Mouse (Mus musculus): ENCODE measurements around the gene Supt3.

The Supt3 gene

DNA sequence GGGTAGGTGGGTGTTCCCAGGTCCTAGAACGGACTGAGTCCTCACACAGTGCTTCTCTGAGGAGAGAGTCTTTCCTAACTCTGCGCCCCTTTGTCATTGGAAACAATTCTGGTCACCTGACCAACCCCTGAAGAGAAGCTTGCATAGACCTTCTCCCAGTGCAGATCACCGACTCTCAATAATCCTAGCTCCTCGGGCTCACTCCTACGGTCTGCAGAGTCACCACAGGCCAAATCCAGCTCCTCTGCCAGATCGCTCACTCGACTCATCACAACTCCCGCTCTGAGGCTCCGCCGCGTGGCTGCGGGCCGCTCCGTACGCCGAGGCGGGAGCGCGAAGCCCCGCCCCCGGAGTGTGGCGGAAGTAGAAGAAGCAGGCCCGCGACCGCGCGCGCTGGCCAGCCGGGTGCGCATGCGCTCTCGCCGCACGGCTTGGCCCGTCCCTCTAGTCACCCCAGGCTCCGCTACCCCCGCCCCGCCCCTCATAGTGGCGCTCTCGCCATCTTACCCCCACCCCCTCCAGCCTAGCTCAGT, at the start of gene Supt3:
Supt3 (plus strand) TSS at position 415 of the 533 bp plus-strand sequence.
- under 1% methylated on average over 40 of the region's 40 CpGs for WGBS

- WGBS = 41% methylated on average over 2 of the region's 2 CpGs
Measured at GRCm38 (mm10) chr17:44728464-44728863, 48.5 kb upstream of the Supt3 start.

DNA sequence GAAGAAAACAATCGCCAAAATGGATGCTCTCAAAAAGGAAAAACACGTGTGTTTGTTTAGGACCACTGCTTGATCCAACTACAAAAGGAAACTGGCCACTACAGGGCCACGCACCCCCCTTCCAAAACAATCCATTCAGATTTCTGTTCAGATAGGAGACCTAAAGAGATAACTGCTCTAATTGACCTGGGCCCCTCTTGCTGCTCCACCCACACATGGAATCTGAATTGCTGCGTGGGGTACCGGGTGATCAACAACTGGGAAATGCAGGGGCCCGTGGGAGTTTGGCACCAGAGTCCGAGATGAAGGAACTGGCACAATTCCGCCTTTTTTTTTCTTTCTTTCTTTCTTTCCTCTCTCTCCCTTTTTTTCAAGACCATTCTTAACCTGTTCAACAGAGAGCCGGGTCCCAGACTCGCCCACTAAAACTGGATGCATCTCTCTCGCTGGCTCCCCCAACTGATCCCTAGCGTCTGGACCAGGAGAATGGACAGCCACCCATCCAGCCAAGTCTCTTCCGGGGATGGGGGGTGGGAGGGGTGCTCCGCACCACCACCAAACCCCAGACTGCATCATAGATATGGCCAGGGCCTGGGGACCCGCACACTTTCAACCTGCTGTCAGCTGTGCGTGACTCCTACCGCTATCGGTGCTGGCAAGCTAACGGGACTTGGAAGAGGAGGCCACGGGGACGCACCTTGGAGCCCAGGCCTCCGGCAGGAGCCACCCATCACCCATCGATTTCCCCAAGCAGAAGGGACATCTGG, 43.2 kb upstream of the Supt3 start:
- 21% methylated on average over 23 of the region's 23 CpGs for WGBS

DNA sequence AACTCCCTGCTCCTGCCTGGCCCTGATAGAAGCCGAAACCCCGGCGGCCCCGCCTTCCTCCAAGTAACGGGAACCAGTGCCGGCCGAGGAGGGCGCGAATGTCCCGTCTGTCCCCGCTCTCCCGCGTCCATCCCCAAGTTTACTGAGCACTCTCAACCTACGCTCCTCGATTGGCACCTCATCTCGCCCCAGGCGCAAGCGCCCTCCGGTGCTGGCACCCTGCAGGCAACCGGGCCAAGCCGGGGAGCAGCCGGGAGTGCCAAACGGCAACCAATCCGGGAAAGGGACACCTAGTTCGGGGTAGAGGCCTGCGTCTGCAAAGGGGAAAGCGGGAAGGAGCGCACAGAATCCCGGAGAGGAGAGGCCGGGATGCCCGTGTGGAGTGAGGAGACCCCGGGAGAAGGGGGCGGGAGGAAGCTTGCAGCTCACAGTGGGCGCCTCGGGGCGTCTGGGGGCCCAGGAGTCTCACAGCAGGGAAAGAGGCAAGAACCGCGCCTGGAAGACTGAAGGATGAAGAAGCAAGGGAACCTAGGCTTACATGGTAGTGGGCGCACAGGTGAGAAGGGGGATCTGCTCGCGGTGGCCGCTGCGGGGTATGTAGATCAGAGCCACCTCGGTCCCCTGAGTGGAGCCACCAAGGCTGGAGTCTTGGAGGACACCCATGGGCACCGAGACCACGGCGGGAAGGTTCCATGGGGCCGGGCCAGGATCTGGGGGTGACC, 42.3 kb upstream of the Supt3 start:
- WGBS = 1% methylated on average over 48 of the region's 48 CpGs

GRCm38 (mm10) chr17:44735223-44735990, 41.5 kb upstream of the Supt3 start:
- WGBS = 1% methylated on average over 60 of the region's 64 CpGs

DNA sequence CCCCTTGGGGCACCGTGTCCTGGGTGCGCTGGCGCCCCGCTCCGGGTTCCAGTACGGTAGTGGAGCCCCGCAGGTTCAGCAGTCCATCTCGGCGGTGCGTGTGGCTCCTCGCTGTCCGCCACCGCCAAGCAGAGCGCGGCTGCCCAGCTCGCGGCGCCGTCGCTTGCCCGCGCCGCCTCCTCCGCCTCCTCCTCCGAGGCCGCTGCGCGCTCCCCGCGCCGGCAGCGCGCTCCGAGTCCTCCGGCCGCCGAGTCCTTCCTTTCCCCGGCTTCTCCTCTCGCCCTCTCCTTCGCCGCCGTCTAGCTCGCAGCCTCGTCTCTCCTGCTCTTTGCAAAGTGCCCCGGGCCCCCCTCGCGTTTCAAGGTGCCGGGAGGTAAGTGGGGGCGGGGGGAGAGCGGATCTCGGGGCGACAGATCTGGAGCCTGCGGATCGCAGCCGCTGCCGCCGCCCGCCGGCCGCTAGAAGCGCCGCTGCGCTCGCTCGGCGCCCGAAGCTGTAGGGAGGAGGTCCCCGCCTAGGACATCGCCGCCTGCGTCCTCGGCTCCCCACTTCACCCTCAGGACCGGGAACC, 40.9 kb upstream of the Supt3 start:
- WGBS = under 1% methylated on average over 71 of the region's 73 CpGs

GRCm38 (mm10) chr17:44737275-44738120, 39.5 kb upstream of the Supt3 start:
- 2% methylated on average over 33 of the region's 33 CpGs for WGBS

GRCm38 (mm10) chr17:44738121-44738637, 38.8 kb upstream of the Supt3 start:
- WGBS = 11% methylated on average over 22 of the region's 22 CpGs

GRCm38 (mm10) chr17:44742246-44742645, 34.7 kb upstream of the Supt3 start:
- 90% methylated on average over 9 of the region's 9 CpGs for WGBS

- WGBS = 58% methylated on average over 3 of the region's 3 CpGs
Measured at GRCm38 (mm10) chr17:44743780-44744179, 33.2 kb upstream of the Supt3 start.

DNA sequence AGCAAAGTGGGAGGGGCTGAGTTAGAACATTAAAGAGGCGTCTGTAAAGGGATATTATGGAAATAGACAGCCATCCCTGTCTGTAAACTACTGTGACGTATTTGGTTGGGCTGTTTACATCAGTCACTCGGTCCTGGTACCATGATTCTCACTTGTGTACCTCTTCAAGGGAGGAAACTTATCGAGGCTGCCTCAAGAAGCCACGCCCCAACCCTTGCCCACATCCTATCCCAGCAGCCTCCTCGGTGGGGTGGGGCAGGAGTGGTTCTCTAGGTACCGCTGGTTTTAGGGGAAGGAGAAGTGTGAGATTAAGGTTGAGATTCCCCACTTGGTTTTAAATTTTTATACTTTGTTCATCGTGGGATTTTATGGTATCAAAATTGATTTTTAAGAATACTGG, 31.6 kb upstream of the Supt3 start:
- WGBS = 89% methylated on average over 8 of the region's 8 CpGs

GRCm38 (mm10) chr17:44766318-44766717, 10.6 kb upstream of the Supt3 start:
- WGBS = 90% methylated on average over 11 of the region's 11 CpGs

GRCm38 (mm10) chr17:44766975-44767374, 10.0 kb upstream of the Supt3 start:
- WGBS = 73% methylated on average over 2 of the region's 2 CpGs

DNA sequence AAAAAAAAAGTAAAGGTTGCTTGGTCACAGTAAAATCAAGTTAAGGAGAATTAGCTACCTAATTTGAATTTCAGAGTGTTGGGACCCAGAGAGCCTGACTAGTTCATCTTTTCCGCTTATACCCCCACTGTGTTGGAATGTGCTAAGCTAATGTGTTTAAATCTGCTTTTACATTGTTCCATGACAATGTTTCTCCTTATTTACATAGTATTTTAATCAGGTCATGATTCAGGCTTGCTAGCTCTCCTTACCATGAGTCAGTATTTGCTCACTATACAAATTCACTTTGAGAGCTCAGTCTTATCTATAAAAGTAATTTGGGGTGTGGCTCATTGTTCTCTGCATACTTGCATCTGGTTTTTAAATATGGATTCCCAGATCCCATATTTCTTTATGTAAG, 9.6 kb upstream of the Supt3 start:
- 60% methylated on average over 1 of the region's 1 CpGs for WGBS

DNA sequence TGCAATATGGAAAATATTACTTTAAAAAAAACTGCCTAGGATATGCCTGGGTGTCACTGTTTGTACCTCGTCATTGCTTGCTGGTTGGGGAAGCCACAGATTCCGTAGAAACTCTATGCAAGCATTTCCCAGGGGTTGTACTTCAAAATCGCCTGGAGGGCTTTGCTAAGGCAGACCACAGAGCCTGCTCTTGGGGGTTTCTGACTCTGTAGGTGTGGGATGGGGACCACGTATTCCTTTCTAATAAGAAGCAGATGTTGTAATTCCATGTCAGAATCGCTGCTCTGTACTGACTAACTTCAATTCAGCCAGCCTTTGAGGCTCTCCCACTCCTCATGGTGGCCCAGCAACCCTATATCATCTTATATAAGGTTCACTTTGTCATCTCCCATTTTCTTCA, 8.4 kb upstream of the Supt3 start:
- 73% methylated on average over 5 of the region's 5 CpGs for WGBS

DNA sequence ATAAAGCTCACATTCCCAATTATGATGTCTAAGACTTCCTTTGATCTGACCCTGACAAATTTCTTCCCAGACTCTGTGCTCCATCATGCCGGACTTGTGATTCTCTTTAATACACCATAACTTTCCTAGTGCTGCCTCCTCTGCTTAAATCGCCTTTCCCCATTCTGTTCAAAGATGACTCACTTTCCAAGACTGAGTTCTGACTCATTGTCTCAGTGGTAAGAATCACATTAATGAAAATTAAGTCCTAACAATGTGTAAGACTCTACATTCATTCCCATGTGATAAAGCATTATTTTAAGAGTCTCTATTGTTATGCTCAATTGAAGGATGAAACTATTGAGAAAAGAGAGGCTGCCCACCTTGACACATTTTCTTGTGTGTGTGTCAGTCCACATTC, 6.1 kb upstream of the Supt3 start:
- 61% methylated on average over 2 of the region's 2 CpGs for WGBS

DNA sequence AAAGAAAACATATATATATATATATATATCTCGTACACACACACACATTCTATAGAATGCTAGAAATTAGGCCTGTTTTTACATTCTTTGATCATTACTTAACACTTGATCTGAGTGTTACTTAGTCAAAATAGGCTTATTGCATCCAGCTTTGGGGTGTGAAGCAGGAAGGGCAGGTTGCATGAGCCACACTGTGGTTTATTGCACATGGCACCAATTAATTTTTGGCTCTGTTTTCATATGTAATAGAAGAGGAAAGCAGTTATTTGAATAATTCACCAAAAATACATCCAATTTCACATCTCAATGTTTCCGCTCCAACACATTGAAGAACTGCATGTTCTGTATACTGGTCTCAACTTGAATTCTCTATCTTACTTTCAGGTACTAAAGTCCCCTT, 4.4 kb upstream of the Supt3 start:
- WGBS = 94% methylated on average over 2 of the region's 2 CpGs

GRCm38 (mm10) chr17:44777337-44777804, 419 bp downstream of the Supt3 start:
- under 1% methylated on average over 35 of the region's 35 CpGs for WGBS

- whole genome bisulfite sequencing = 33% methylated on average over 5 of the region's 5 CpGs
Measured at GRCm38 (mm10) chr17:44778141-44778540, 1.2 kb downstream of the Supt3 start.

GRCm38 (mm10) chr17:44780353-44780752, 3.4 kb downstream of the Supt3 start:
- 81% methylated on average over 4 of the region's 4 CpGs for WGBS
